Mouse (Mus musculus): ENCODE measurements around the gene C2cd4c. TPM values are rescaled to one million over a fixed set of nuclear protein-coding genes. Genes with fewer than 3 reads are reported as not detected.

The C2cd4c gene
- total RNA-seq, 2 experiments from 2014 or later = not detected

DNA sequence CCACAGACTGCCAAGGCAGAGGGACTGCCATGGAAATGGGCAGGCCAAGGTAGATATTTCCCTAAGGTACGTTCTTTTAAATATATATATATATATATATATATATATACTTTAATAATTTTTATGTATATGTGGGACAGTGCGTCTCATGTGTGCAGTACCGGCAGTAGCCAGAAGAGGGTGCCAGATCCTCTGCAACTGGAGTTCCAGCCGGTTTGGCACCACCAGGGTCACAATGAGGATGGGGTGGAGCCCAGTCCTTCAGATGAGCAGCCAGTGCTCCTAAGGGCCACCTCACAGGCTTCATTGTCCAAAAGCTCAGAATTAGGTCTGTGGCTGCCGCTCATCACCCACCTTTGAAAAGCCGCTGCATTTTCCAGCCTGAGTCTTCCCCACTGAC lies 33.0 kb downstream of the C2cd4c start:
- no peak for ATAC-seq (replicated peaks; ENCODE audit: low FRiP score, poor library complexity, severe bottlenecking)

DNA sequence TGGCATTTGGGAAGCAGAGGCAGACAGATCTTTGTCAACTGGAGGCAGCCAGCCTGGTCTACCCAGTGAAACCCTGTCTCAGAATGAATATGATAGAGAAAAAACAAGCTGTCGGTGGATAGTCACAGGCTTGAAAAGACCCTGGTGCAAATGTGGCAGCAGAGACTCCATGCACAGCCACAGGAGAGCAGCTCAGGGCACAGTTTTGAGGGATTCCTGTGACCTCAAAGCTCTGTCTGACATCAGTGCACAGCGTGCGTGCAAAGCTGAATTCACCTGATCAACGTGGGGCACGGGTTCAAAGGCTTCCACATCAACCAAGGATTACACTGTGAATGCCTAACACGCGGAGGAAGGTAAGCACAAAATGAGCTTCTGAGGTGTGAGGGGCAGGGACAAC lies 33.5 kb downstream of the C2cd4c start:
- ATAC-seq (replicated peaks; ENCODE audit: low FRiP score, poor library complexity, severe bottlenecking) = no peak

DNA sequence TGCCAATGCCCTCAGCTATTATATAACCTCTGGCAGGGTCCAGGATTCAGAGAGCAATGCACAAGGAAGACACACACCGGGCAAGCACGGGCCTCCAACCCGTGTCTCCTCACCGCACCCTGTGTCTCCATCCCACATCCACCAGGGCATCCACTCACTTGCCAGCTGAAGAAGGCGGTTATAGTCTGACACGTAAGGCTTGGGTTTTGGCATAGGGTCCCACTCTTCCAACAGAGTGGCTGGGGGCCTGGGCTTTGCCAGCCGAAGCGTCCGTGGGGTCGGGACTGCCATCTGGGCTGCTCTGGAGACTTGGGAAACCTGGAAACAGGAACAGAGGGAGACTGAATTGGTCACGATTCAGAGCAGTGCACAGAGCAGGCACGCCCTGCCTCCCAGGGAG lies 34.0 kb downstream of the C2cd4c start:
- ATAC-seq (replicated peaks; ENCODE audit: low FRiP score, poor library complexity, severe bottlenecking) = no peak

DNA sequence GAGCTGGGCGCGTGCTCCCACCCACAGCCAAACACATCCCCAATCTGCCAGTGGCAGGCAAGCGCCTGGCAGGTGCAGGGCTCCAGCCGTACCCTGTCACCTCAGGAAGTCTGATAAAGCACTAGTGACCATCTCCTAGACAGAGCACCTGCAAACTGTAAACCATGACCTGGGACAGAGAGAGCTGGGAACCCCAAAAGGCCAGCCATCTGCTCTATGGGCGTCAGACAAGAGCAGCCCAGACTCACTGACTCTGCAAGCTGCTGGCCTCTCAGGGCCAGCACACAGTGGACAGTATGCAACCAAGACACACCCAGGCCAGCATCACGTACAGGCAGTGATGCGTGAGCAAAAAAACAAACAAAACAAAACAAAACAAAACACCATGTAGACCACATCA lies 34.9 kb downstream of the C2cd4c start:
- no peak for ATAC-seq (replicated peaks; ENCODE audit: low FRiP score, poor library complexity, severe bottlenecking)

DNA sequence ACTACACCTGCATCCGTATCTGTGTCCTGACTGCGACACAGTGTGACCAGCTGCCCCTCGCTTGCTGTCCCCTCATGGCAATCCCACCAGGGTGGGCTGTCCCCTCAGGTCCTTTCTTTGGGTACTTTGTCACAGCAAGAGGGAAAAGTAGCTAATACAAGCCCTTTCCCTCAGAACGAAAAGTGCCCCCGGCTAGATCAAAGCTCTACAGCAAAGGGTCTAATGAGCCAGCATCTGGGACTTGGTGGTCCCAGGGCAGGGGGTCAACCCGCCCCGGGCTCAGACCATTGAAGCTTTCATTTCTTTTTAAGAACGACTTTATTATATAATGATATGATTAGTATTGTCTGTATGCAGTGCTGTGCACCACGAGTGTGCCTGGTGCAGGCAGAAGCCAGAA lies 35.5 kb downstream of the C2cd4c start:
- ATAC-seq (replicated peaks; ENCODE audit: low FRiP score, poor library complexity, severe bottlenecking) = no peak

DNA sequence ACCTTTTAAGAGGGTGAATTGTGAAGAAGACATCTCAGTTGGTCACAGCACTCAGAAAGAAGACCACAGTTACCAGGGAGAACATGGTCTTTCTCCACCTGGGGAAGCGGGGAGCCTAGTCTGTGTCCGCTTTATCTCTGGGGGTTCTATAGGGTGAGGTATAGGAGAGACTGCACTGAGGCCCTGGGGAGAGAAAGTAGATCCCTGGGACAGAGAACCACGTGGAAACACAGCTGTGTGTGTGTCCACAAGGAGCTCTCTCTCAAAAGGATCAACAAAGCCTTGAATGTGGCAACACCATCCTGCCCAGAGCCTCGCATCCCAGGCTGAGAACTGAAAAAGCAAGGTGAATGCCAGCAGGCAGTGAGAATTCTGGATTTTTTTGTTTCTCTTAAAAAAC lies 36.4 kb downstream of the C2cd4c start:
- no peak for ATAC-seq (replicated peaks; ENCODE audit: low FRiP score, poor library complexity, severe bottlenecking)

DNA sequence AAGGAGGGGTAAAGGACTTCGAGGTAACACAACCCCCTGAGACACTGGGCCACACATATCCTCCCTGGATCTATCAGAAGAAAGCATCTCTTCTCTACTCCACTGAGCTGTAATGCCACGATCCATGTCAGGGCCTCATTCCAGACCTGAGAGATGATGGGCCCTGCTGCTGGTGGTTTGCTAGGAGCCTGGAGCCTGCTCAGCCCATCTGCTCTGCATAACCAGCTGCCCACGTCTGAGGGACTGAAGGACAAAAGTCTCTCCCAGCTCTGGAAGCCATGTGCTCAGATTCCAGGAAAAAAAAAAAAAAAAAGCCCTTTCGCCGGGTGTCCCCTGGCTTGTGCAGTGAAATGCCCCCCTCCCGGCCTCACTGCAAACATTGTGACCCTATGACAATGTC lies 38.1 kb downstream of the C2cd4c start:
- ATAC-seq (replicated peaks; ENCODE audit: low FRiP score, poor library complexity, severe bottlenecking) = no peak

DNA sequence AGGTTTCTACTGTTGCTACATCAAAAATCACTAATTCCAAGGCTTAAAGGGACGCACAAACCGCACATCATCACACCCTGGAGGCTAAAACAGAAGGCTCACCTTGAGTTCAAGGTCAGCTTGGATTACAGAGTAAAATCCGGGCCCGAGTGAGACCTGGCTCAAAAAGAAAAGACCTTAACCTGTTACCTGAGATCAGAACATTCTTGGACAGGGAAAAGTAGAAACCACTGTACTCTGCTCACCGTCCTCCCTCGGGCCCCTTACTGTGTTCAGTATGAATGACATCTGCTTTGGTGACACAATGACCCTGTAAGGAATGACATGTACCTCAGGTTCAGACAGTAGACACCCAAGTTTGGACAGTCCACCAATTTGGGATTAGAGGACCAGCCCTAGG lies 39.0 kb downstream of the C2cd4c start:
- no peak for ATAC-seq (replicated peaks; ENCODE audit: low FRiP score, poor library complexity, severe bottlenecking)

DNA sequence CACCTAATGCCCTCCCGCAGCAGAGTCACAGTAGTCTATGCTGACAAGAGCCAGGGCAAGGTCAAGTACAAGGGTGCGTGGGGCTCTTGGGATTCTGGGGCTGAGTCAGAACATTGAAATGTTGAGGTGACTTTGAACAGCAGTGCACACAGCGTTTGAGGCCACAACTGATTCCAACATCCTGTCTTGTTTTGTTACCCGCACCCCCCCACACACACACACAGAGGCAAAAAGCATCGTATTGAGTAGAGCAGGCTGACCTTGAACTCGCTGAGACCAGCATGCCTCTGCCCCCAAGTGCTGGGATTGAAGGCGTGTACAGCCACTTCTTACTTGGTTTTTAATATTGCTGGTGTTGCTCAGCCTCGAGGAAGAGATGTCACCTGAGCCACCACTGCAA lies 39.5 kb downstream of the C2cd4c start:
- no peak for ATAC-seq (replicated peaks; ENCODE audit: low FRiP score, poor library complexity, severe bottlenecking)

DNA sequence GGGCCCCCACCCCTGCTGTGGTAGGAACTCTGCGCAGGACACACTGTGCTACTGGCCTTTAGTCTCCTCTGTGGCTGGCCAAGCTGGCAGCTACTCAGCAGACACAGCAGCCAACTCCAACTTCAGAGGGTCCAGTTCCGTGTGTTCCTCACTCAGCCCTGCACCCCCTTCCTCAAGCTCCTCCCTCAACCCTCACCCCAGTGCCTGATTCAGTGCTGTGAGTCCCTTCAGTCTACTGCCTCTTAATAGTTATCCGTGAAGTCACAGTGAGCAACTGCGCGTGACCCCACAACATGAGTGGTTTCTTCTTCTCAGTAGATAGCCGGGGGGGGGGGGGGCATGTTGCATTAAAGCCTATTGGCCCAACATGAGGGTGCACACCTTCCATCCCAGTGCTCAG lies 40.2 kb downstream of the C2cd4c start:
- no peak for ATAC-seq (replicated peaks; ENCODE audit: low FRiP score, poor library complexity, severe bottlenecking)

DNA sequence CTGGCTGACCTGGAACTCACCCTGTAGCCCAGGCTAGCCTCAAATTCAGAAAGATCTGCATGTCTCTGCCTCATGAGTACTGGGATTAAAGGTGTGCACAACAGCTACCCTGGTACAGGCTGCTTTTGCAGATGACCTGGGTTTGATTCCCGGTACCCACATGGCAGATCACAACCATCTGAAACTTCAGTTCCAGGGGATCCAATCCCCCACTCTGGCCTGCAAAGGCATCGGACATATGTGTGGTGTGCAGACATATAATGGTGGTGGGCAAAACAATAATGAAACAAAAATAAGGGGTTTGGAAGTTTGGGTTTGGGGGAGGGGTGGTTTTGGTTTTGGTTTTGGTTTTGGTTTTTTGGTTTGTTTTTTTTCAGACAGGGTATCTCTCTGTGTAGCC lies 42.5 kb downstream of the C2cd4c start:
- ATAC-seq (replicated peaks; ENCODE audit: low FRiP score, poor library complexity, severe bottlenecking) = no peak

DNA sequence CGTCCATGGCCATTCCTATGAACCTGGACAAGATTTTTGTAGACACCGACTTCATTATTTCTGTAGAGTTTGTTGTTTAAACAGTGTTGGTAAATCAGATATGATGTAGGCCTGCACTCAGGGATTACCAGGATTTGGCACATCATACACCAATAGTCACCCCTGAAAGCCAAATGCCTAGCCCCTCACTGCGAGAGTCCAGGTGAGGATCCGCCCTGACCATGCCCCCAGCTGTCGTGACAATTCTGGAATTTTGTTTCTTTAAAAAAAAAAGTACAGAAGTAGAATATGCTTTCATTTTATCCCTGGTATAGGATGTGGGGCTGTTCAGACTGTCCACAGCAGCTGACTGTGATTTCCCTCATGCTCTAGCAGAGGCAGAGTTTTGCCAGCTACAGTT lies 43.9 kb downstream of the C2cd4c start:
- no peak for ATAC-seq (replicated peaks; ENCODE audit: low FRiP score, poor library complexity, severe bottlenecking)

DNA sequence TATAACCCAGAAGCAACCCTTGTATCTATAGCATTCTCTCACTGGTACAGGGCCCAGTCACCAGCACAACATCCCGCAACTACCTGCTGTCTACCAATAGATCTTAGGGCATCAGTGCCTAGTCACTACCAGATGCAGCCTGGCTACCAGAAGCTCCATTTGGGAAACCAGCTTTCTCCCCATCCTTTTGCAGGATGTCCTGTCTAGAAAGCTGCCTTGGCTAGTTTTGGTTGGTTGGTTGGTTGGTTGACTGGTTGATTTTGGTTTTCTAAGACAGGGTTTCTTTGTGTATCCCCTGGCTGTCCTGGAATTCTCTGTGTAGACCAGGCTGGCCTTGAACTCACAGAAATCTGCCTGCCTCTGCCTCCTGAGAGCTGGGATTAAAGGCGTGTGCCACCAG lies 54.1 kb downstream of the C2cd4c start:
- ATAC-seq (replicated peaks; ENCODE audit: low FRiP score, poor library complexity, severe bottlenecking) = no peak

DNA sequence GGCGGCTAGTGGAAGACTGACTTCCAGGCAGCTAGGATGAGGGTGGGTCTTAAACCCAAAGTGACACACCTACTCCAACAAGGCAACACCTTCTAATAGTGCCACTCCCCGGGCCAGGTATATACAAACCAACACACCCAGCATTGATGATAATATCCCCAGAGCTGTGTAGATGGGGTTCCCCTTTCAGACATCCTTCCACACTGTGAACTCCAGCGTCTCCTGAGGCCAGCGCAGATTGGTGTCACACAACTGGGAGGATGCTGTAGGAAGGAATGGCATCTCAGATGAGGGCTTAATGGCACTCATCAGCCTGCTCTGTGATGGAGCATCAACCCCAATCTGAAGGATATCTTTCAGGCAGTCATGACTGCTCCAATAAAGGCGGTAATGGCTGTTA lies 56.3 kb downstream of the C2cd4c start:
- ATAC-seq (replicated peaks; ENCODE audit: low FRiP score, poor library complexity, severe bottlenecking) = no peak

DNA sequence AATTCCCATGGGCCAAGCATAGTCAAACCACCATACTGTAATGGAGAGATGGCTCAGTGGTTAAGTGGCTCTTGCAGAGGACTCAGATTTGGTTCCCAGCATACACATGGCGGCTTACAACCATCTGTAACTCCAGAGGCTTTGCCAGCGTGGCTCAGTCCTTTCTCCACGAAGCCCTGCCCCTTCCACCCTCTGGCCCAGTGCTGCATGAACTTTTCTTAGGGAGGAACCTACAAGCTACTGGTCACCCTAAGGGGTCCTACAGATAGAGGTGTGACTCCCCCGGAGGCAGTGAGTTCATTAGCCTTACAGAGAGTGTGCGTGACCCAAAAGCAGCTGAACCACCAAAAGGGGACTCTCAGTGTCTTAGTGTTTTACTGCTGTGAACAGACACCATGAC lies 56.9 kb downstream of the C2cd4c start:
- no peak for ATAC-seq (replicated peaks; ENCODE audit: low FRiP score, poor library complexity, severe bottlenecking)

Other genes with a start within 250 kb of the C2cd4c start
- not detected in 2 replicates for gene Vmn2r83, start 145.3 kb downstream of the C2cd4c start, total RNA-seq (2015; ENCODE audit: low replicate concordance)
- not detected in 2 replicates for gene Vmn2r83, start 145.3 kb downstream of the C2cd4c start, total RNA-seq (2017; ENCODE audit: low replicate concordance)
- 2.5 TPM in 1 of 2 replicates, not detected in the other for gene Plpp2, start 80.2 kb downstream of the C2cd4c start, total RNA-seq (2015; ENCODE audit: low replicate concordance)
- gene Plpp2, start 80.2 kb downstream of the C2cd4c start, total RNA-seq (2017; ENCODE audit: low replicate concordance) = not detected in 2 replicates
- not detected in 2 replicates for gene Mier2, start 58.8 kb downstream of the C2cd4c start, total RNA-seq (2015; ENCODE audit: low replicate concordance)
- 0.77 TPM in 1 of 2 replicates, not detected in the other for gene Mier2, start 58.8 kb downstream of the C2cd4c start, total RNA-seq (2017; ENCODE audit: low replicate concordance)
- not detected in 2 replicates for gene Theg, start 26.7 kb downstream of the C2cd4c start, total RNA-seq (2015; ENCODE audit: low replicate concordance)
- gene Theg, start 26.7 kb downstream of the C2cd4c start, total RNA-seq (2017; ENCODE audit: low replicate concordance) = not detected in 2 replicates
- gene Shc2, start 23.9 kb upstream of the C2cd4c start, total RNA-seq (2015; ENCODE audit: low replicate concordance) = not detected in 2 replicates
- gene Shc2, start 23.9 kb upstream of the C2cd4c start, total RNA-seq (2017; ENCODE audit: low replicate concordance) = not detected in 2 replicates
- gene Odf3l2, start 31.7 kb upstream of the C2cd4c start, total RNA-seq (2015; ENCODE audit: low replicate concordance) = not detected in 2 replicates
- not detected in 2 replicates for gene Odf3l2, start 31.7 kb upstream of the C2cd4c start, total RNA-seq (2017; ENCODE audit: low replicate concordance)
- gene Madcam1, start 50.5 kb upstream of the C2cd4c start, total RNA-seq (2015; ENCODE audit: low replicate concordance) = not detected in 2 replicates
- gene Madcam1, start 50.5 kb upstream of the C2cd4c start, total RNA-seq (2017; ENCODE audit: low replicate concordance) = not detected in 2 replicates
- gene Tpgs1, start 55.3 kb upstream of the C2cd4c start, total RNA-seq (2015; ENCODE audit: low replicate concordance) = 12.2 and 15.9 TPM in 2 replicates
- gene Tpgs1, start 55.3 kb upstream of the C2cd4c start, total RNA-seq (2017; ENCODE audit: low replicate concordance) = 1.9 and 8.3 TPM in 2 replicates
- gene Cdc34, start 68.2 kb upstream of the C2cd4c start, total RNA-seq (2015; ENCODE audit: low replicate concordance) = 42.2 and 66.7 TPM in 2 replicates
- 82.7 and 87.2 TPM in 2 replicates for gene Cdc34, start 68.2 kb upstream of the C2cd4c start, total RNA-seq (2017; ENCODE audit: low replicate concordance)
- gene Gzmm, start 75.0 kb upstream of the C2cd4c start, total RNA-seq (2015; ENCODE audit: low replicate concordance) = not detected in 2 replicates
- gene Gzmm, start 75.0 kb upstream of the C2cd4c start, total RNA-seq (2017; ENCODE audit: low replicate concordance) = not detected in 2 replicates
- 1,896 and 2,324 TPM in 2 replicates for gene Bsg, start 90.5 kb upstream of the C2cd4c start, total RNA-seq (2015; ENCODE audit: low replicate concordance)
- 1,328 and 1,345 TPM in 2 replicates for gene Bsg, start 90.5 kb upstream of the C2cd4c start, total RNA-seq (2017; ENCODE audit: low replicate concordance)
- gene Hcn2, start 102.6 kb upstream of the C2cd4c start, total RNA-seq (2015; ENCODE audit: low replicate concordance) = not detected in 2 replicates
- not detected in 2 replicates for gene Hcn2, start 102.6 kb upstream of the C2cd4c start, total RNA-seq (2017; ENCODE audit: low replicate concordance)
- gene Polrmt, start 132.6 kb upstream of the C2cd4c start, total RNA-seq (2015; ENCODE audit: low replicate concordance) = 8.0 TPM in 1 of 2 replicates, not detected in the other
- 0.64 and 4.4 TPM in 2 replicates for gene Polrmt, start 132.6 kb upstream of the C2cd4c start, total RNA-seq (2017; ENCODE audit: low replicate concordance)
- gene Fgf22, start 141.1 kb upstream of the C2cd4c start, total RNA-seq (2015; ENCODE audit: low replicate concordance) = not detected in 2 replicates
- not detected in 2 replicates for gene Fgf22, start 141.1 kb upstream of the C2cd4c start, total RNA-seq (2017; ENCODE audit: low replicate concordance)
- gene Rnf126, start 152.9 kb upstream of the C2cd4c start, total RNA-seq (2015; ENCODE audit: low replicate concordance) = 40.0 and 58.7 TPM in 2 replicates
- 18.3 and 19.4 TPM in 2 replicates for gene Rnf126, start 152.9 kb upstream of the C2cd4c start, total RNA-seq (2017; ENCODE audit: low replicate concordance)
- 5.4 TPM in 1 of 2 replicates, not detected in the other for gene Fstl3, start 163.2 kb upstream of the C2cd4c start, total RNA-seq (2015; ENCODE audit: low replicate concordance)
- gene Fstl3, start 163.2 kb upstream of the C2cd4c start, total RNA-seq (2017; ENCODE audit: low replicate concordance) = 0.38 and 1.3 TPM in 2 replicates
- gene Prss57, start 176.9 kb upstream of the C2cd4c start, total RNA-seq (2015; ENCODE audit: low replicate concordance) = 25.6 and 44.0 TPM in 2 replicates
- 1.1 and 6.5 TPM in 2 replicates for gene Prss57, start 176.9 kb upstream of the C2cd4c start, total RNA-seq (2017; ENCODE audit: low replicate concordance)
- 8.8 and 16.2 TPM in 2 replicates for gene Palm, start 179.5 kb upstream of the C2cd4c start, total RNA-seq (2015; ENCODE audit: low replicate concordance)
- gene Palm, start 179.5 kb upstream of the C2cd4c start, total RNA-seq (2017; ENCODE audit: low replicate concordance) = 2.0 and 9.2 TPM in 2 replicates
- not detected in 2 replicates for gene Misp, start 207.0 kb upstream of the C2cd4c start, total RNA-seq (2015; ENCODE audit: low replicate concordance)
- not detected in 2 replicates for gene Misp, start 207.0 kb upstream of the C2cd4c start, total RNA-seq (2017; ENCODE audit: low replicate concordance)
- gene Ptbp1, start 240.4 kb upstream of the C2cd4c start, total RNA-seq (2015; ENCODE audit: low replicate concordance) = 134 and 185 TPM in 2 replicates
- gene Ptbp1, start 240.4 kb upstream of the C2cd4c start, total RNA-seq (2017; ENCODE audit: low replicate concordance) = 89.3 and 94.7 TPM in 2 replicates